In genomic region chr11:63157117-63157516, GRCm38 (mm10) we compare ENCODE assay signal across 27 mouse cellular contexts. TPM values are rescaled to one million over a fixed set of nuclear protein-coding genes. Genes with fewer than 3 reads are reported as not detected.
DNase-seq lines count a peak whose midpoint lies in the region; ATAC-seq and TF ChIP-seq lines count a peak whose summit lies in the region.
"Had no signal": no experiment of that assay in that cellular context is flagged by ENCODE, and none has a peak within 500 bp of the region (broad histone marks: within the 10 kb centered on the region; RNA-seq: fewer than 3 reads in every experiment).

No protein-coding gene starts in this region.

- no peak overlapping the region for H3K4me3 ChIP-seq in layer of hippocampus, adult 2 months
- H3K4me3 ChIP-seq: embryonic facial prominence, embryonic 10.5 days; embryonic facial prominence, embryonic 12.5 days; forebrain, embryonic 13.5 days; forebrain, embryonic 15.5 days had no signal

- peak; percentile 57 for ATAC-seq in frontal cortex, adult (ENCODE audit: low TSS enrichment)
- ATAC-seq: activated CD4-positive, CD25-positive, alpha-beta regulatory T cell, adult 4 months; CD4-positive, CD25-positive, alpha-beta regulatory T cell, adult 4 months; forebrain, embryonic 13.5 days; forebrain, embryonic 15.5 days; forebrain, postnatal 0 days; Patski had no signal

- H3K27ac ChIP-seq in layer of hippocampus, adult 2 months = peak overlapping the region; percentile 32; the same call in 1 of the 2 replicates
- H3K27ac ChIP-seq: embryonic facial prominence, embryonic 10.5 days; embryonic facial prominence, embryonic 12.5 days; forebrain, embryonic 13.5 days; forebrain, embryonic 15.5 days had no signal

- TF ChIP-seq CTCF in layer of hippocampus, adult 2 months (conservative IDR thresholded peaks at IDR 0.05) = no peak

- DNase-seq in frontal cortex, postnatal 36 days (ENCODE audit: low spot score in 2 of 2) = no peak
- no peak for DNase-seq in layer of hippocampus, adult 2 months (ENCODE audit: low spot score in 2 of 2)
- DNase-seq in layer of hippocampus, postnatal 14 days (ENCODE audit: low spot score in 2 of 2) = no peak
- peak; percentile 11 for DNase-seq in urinary bladder, adult 2 months (ENCODE audit: low spot score)
- no peak for DNase-seq in urinary bladder, postnatal 36 days (ENCODE audit: low spot score in 2 of 2)
- DNase-seq: adrenal gland, adult 8-10 months; adrenal gland, postnatal 14 days; adrenal gland, postnatal 36 days; B cell, adult 2 months; cerebellum, adult 11 months; cerebellum, adult 18-20 months; cerebellum, adult 8-10 months; cerebellum, adult 9-11 months; cerebellum, postnatal 14 days; cerebellum, postnatal 36 days; forebrain, postnatal 0 days had no signal

RNA-seq across cellular contexts. Expression of gene Pmp22, which starts 28.3 kb away (rescaled TPM):
- 10 to 100 TPM; 17.9 to 21.4 TPM for total RNA-seq in layer of hippocampus, adult 2 months (2021)
- 10 to 100 TPM; 22.4 to 22.6 TPM for total RNA-seq in layer of hippocampus, postnatal 14 days (2021)
- polyA plus RNA-seq in urinary bladder, adult 2 months (2012; rRNA removed) = 57.0 and 116 TPM in 2 replicates
- total RNA-seq: CH12.LX; common myeloid progenitor, adult 5-6 weeks had no signal
- polyA plus RNA-seq: activated CD4-positive, CD25-positive, alpha-beta regulatory T cell, adult 4 months; CD4-positive, CD25-positive, alpha-beta regulatory T cell, adult 4 months; G1E had no signal
